Mouse (Mus musculus) sigmoid colon, adult 10 weeks (tissue): ENCODE results near the gene 2010005H15Rik. TPM values are rescaled to one million over a fixed set of nuclear protein-coding genes. Genes with fewer than 3 reads are reported as not detected.

Experiments
- polyA plus RNA-seq: library from polyadenylated mRNA; stranded (reverse); fragments of 350-450 nt; fragmentation: Illumina TruSeq; extraction: RNeasy Lipid Tissue Mini Kit (QIAGEN cat#74804); gene quantifications from one replicate; pipeline ENCODE4 v1.2.3, GENCODE M21; 2014; ENCODE audit warnings: low read depth, low replicate concordance

Gene 2010005H15Rik
- polyA plus RNA-seq, result 8.7 TPM

GRCm38 (mm10) chr16:36221168-36221567, at the start of gene 2010005H15Rik:
2010005H15Rik (plus strand) TSS chr16:36221468.

GRCm38 (mm10) chr16:36183912-36184311, 37.4 kb upstream of the 2010005H15Rik start, which contains the start of gene Gm5483:
Gm5483 (plus strand) TSS chr16:36184212.

GRCm38 (mm10) chr16:36209967-36210453, 11.3 kb upstream of the 2010005H15Rik start, which contains the start of gene Gm5416:
Gm5416 (plus strand) TSS chr16:36210403.

GRCm38 (mm10) chr16:36276796-36277195, 55.5 kb downstream of the 2010005H15Rik start, which contains the start of gene Stfa1:
Stfa1 (plus strand) TSS chr16:36276951.

Other genes starting within 250 kb of the 2010005H15Rik start
- gene Kpna1, start 242.7 kb upstream of the 2010005H15Rik start, polyA plus RNA-seq, result 94.7 TPM
- 9.1 TPM for gene Wdr5b, start 180.3 kb upstream of the 2010005H15Rik start, polyA plus RNA-seq
- gene Fam162a, start 149.9 kb upstream of the 2010005H15Rik start, polyA plus RNA-seq, result 166 TPM
- gene Ccdc58, start 149.8 kb upstream of the 2010005H15Rik start, polyA plus RNA-seq, result 158 TPM
- 7.3 TPM for gene Csta1, start 90.2 kb upstream of the 2010005H15Rik start, polyA plus RNA-seq
- gene Stfa2l1, start 64.7 kb upstream of the 2010005H15Rik start, polyA plus RNA-seq, result not detected
- not detected for gene Gm5483, start 37.3 kb upstream of the 2010005H15Rik start, polyA plus RNA-seq
- not detected for gene Gm5416, start 11.1 kb upstream of the 2010005H15Rik start, polyA plus RNA-seq
- gene Stfa1, start 55.5 kb downstream of the 2010005H15Rik start, polyA plus RNA-seq, result not detected
- gene BC117090, start 112.9 kb downstream of the 2010005H15Rik start, polyA plus RNA-seq, result not detected
- gene BC100530, start 146.3 kb downstream of the 2010005H15Rik start, polyA plus RNA-seq, result not detected
- gene Stfa2, start 187.0 kb downstream of the 2010005H15Rik start, polyA plus RNA-seq, result not detected
- not detected for gene Stfa3, start 233.9 kb downstream of the 2010005H15Rik start, polyA plus RNA-seq